Mouse (Mus musculus) liver, embryonic 14.5 days (tissue): ENCODE measurements around the gene Gabarap.

Experiments used
- CTCF ChIP-seq: IDR thresholded peaks from 2 replicates; pipeline ENCODE4 v1.5.1; 2016; ENCODE audit warnings: antibody characterized with exemption, low read depth, control low read depth
- EP300 ChIP-seq: IDR thresholded peaks from 2 replicates; pipeline ENCODE4 v1.6.1; 2016; ENCODE audit warnings: antibody characterized with exemption, low read depth

GRCm38 (mm10) chr11:70020731-70021263 lies 29.9 kb downstream of the Gabarap start:
- TF ChIP-seq CTCF (peak; percentile 81), EP300 (no peak)
